Mouse (Mus musculus) subcutaneous adipose tissue, adult 2 months (tissue): ENCODE results near the gene Cst6. TPM values are rescaled to one million over a fixed set of nuclear protein-coding genes. Genes with fewer than 3 reads are reported as not detected.

ENCODE experiments used
- polyA plus RNA-seq: library from polyadenylated mRNA; depleted of rRNA; stranded (reverse); fragments of >200 nt; gene quantifications from 2 replicates; pipeline ENCODE4 v1.2.3, GENCODE M21; 2012; ENCODE audit warnings: low replicate concordance; rRNA removed

Cst6 gene
- polyA plus RNA-seq, result 1.9 and 2.5 TPM in 2 replicates

GRCm38 (mm10) chr19:5349502-5349873 lies at the start of gene Cst6:
Gene Cst6, minus strand, starts transcription at chr19:5349574.

GRCm38 (mm10) chr19:5388588-5389242 lies 39.3 kb upstream of the Cst6 start, which contains the start of gene Sart1:
Gene Sart1, minus strand, starts transcription at chr19:5388703.

DNA sequence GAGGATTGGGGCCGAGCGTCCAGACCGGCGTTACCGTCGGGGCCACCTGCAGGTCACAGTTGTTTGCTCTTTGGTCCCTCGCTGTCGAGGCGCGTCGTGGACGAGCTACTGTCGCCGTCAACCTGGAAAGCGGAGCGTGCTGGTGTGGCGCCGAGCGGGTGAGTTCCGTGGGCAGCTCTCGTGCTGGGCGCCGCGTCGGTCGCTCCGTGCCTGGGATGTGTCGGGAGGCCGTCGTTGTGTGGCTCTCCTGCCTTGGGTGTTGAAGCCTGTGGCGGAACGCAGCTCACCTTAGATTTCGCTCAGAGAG lies 17.6 kb upstream of the Cst6 start, which contains the start of gene Banf1:
Gene Banf1, minus strand, starts transcription at position 116 of the 307 bp plus-strand sequence.

GRCm38 (mm10) chr19:5366175-5367052 lies 17.0 kb upstream of the Cst6 start, which contains the start of gene Eif1ad:
Gene Eif1ad, plus strand, starts transcription at chr19:5366741.

DNA sequence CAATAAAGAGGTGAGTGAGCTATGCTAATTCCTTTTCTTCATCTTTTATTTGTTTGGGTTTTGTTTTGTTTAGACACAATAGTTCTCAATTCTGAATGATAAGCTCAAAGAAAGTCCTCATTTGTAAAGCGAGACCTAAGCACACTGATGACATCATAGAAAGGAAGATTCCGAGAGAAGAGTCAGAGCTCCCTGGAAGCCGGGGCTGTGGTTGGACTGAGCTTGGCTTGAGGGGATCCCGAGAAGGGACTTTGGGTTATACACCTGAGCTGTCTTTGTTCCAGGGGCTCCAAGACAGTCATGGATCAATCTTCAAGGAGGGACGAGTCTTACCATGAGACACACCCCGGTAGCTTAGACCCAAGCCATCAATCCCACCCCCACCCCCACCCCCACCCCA lies 13.9 kb downstream of the Cst6 start, which contains the start of gene Catsper1:
Gene Catsper1, plus strand, starts transcription at position 301 of the 400 bp plus-strand sequence.

GRCm38 (mm10) chr19:5297903-5298800 lies 51.2 kb downstream of the Cst6 start, which contains the start of gene Gal3st3:
Gene Gal3st3, plus strand, starts transcription at chr19:5298331.

DNA sequence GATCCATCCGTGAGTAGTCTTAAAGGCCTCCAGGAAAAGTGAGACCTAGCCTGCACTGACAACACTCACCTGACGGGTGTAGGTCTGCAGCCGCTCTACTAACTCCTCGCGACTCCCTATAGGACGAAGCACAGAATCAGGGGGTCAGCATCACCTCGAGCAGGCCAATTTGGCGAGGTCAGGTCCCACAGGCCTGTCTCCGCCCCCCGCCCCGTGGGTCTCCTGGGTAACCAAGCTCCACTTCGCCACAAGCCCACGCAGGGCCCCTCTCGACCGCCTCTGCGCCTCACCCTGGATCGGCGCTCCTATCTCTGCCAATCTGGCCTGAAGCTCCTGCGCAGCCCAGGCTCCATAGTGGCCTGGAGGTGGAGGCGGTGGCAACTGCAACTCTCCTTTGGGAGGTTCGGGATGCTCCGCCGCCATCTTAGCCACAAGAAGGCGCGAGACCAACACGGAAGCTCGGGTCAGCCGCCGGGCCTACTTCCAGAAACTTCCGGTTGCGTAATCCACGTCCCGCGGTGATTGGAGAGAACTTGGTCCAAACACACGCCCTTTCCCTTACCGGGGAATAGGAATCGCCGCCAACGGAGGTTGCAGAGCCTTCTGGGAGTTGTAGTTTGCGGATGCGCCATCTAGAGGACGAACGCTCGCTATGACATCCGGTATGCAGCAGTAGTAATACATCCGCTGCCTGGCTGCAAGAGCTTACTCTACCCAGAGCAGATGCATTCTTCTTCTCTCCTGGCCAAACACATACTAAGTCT lies 54.2 kb downstream of the Cst6 start, which contains the start of gene Sf3b2:
Gene Sf3b2, minus strand, starts transcription at position 484 of the 764 bp plus-strand sequence.

Other genes with a start within 250 kb of the Cst6 start
- gene Rab1b, start 242.5 kb downstream of the Cst6 start, polyA plus RNA-seq, result 251 and 376 TPM in 2 replicates
- gene Klc2, start 231.0 kb downstream of the Cst6 start, polyA plus RNA-seq, result 29.8 and 50.9 TPM in 2 replicates
- gene Pacs1, start 76.5 kb downstream of the Cst6 start, polyA plus RNA-seq, result 23.2 and 41.8 TPM in 2 replicates
- 65.2 and 132 TPM in 2 replicates for gene Sf3b2, start 54.1 kb downstream of the Cst6 start, polyA plus RNA-seq
- 0.06 TPM in 1 of 2 replicates, not detected in the other for gene Gal3st3, start 51.2 kb downstream of the Cst6 start, polyA plus RNA-seq
- not detected in 2 replicates for gene Catsper1, start 13.8 kb downstream of the Cst6 start, polyA plus RNA-seq
- 17.1 and 26.5 TPM in 2 replicates for gene Eif1ad, start 17.2 kb upstream of the Cst6 start, polyA plus RNA-seq
- gene Banf1, start 17.6 kb upstream of the Cst6 start, polyA plus RNA-seq, result 111 and 157 TPM in 2 replicates
- 19.3 and 31.1 TPM in 2 replicates for gene Sart1, start 39.1 kb upstream of the Cst6 start, polyA plus RNA-seq
- not detected in 2 replicates for gene Tsga10ip, start 53.0 kb upstream of the Cst6 start, polyA plus RNA-seq
- 143 and 150 TPM in 2 replicates for gene Drap1, start 75.4 kb upstream of the Cst6 start, polyA plus RNA-seq
- 87.8 and 92.8 TPM in 2 replicates for gene AI837181, start 75.6 kb upstream of the Cst6 start, polyA plus RNA-seq
- gene Fosl1, start 98.0 kb upstream of the Cst6 start, polyA plus RNA-seq, result 0.20 and 0.91 TPM in 2 replicates
- 7.7 and 13.9 TPM in 2 replicates for gene Ccdc85b, start 108.3 kb upstream of the Cst6 start, polyA plus RNA-seq
- gene Fibp, start 111.0 kb upstream of the Cst6 start, polyA plus RNA-seq, result 121 and 164 TPM in 2 replicates
- gene Ctsw, start 118.9 kb upstream of the Cst6 start, polyA plus RNA-seq, result 3.3 and 9.7 TPM in 2 replicates
- 75.7 and 232 TPM in 2 replicates for gene Efemp2, start 124.4 kb upstream of the Cst6 start, polyA plus RNA-seq
- 34.1 and 53.2 TPM in 2 replicates for gene Mus81, start 138.8 kb upstream of the Cst6 start, polyA plus RNA-seq
- gene Cfl1, start 140.9 kb upstream of the Cst6 start, polyA plus RNA-seq, result 582 and 661 TPM in 2 replicates
- 1.7 and 2.2 TPM in 2 replicates for gene 1700020D05Rik, start 154.2 kb upstream of the Cst6 start, polyA plus RNA-seq
- 19.9 and 27.1 TPM in 2 replicates for gene Snx32, start 161.0 kb upstream of the Cst6 start, polyA plus RNA-seq
- 2.3 TPM in 1 of 2 replicates, not detected in the other for gene Ovol1, start 211.1 kb upstream of the Cst6 start, polyA plus RNA-seq
- 7.8 and 11.4 TPM in 2 replicates for gene Ap5b1, start 218.5 kb upstream of the Cst6 start, polyA plus RNA-seq